Mouse (Mus musculus): ENCODE measurements around the gene Wdr44.
"Not testable (repeated sequence)": the region's sequence is repeated elsewhere in the genome, so short reads cannot be mapped to it uniquely, and the experiment has no call there.

Gene Wdr44

DNA sequence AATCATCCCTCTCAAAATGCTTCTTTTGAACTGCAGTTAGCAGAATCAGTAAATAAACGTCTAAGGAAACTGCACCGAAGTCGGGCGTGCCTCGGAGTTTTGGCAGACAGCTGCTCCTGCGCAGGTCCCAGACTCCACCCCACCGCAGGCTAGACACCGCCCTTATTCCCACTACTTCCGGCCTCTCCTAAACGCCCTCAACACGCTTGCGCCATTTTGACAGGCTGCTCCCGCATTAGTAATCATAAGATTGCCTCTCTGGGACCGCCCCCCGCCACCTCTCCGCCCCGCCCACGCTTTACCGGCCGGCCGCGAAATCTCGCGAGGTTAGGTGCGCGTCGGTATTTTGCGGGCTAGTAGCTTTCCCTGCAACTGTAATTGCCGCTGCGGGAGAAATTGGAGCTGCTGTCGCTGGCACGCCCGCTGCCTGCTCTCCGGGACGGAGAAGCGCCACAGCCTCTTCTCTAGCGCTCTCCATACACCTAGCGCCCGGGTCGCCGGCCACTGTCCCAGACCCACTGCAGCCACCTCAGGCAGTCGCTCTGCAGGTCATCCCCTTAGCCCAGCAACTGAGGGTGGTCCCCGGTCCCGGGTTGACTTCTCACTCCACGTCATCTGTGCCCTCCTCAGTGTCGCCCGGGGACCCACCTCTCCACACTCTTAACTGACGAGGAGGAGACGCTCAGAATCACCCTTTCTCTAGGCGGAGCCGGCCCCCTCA is at the start of gene Wdr44:
Gene Wdr44, plus strand, starts transcription at position 330 of the 721 bp plus-strand sequence.
- CTCF ChIA-PET, result no interaction called here

GRCm38 (mm10) chrX:23648371-23648770 is 44.5 kb upstream of the Wdr44 start:
- CTCF ChIA-PET, result no interaction called here

GRCm38 (mm10) chrX:23662216-23662615 is 30.6 kb upstream of the Wdr44 start:
- CTCF ChIA-PET, result no interaction called here

DNA sequence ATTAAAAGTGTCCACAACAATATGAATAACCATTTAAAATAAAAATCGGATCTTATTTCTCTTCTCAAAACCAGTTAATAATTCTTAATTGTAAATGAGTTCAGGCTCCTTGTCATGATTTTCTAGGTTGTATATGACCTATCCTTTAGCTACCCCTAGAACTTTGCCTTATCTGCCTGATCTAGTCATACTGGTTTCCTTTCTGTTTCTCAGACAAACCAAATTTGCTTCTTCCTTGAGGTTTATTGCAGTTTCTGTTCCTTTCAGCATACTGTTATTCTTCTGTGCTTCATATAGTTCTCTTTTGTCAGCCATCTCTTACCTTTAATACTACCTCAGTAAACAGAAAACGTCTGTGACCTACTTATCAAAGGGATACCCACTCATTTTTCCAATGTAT is 19.7 kb upstream of the Wdr44 start:
- CTCF ChIA-PET, result interaction anchor here (0.8 kb wide), 1 partner anchor 14 kb away, joined by 10 read pairs; no protein-coding TSS in a partner anchor

- CTCF ChIA-PET, result no interaction called here
Measured at GRCm38 (mm10) chrX:23675450-23675849, 17.4 kb upstream of the Wdr44 start.

DNA sequence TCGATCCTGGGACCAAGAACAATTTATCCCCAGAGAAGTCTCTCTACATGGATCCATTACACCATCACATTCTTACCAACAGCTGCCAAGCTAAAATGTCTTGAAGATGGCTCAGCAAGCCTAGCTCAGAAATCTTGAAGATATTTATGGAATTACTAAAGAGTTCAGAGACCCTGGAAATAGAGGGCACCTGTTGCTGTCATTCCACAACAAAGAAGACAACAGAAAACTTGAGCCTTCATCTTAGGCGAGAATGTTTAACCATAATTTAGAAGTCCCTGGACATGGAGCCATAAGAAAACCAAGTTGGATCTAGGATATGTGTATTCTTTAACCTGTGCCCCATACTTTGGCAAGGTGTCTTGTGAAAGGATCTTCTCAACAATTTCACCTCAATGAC is 16.3 kb upstream of the Wdr44 start:
- CTCF ChIA-PET, result no interaction called here

GRCm38 (mm10) chrX:23677511-23677910 is 15.3 kb upstream of the Wdr44 start:
- CTCF ChIA-PET, result interaction anchor here (0.6 kb wide), 1 partner anchor 39 kb away, joined by 5 read pairs; no protein-coding TSS in a partner anchor

DNA sequence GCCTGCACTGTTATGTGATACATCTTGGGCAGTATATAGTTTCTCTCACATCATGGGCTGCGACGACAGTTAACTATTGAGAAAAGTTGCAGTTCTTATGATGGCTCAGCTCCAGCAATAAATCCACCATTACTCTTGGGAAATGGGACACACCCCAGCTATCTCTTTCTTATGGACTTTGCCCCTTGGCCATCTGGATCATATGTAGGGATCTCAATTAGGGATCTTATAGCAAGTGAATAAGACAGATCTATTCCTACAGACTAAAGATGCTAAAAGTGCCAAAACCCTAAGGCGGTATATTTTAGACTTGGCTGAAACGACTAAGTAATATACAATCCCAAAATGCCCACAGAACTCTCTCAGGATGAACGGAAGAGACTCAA is 522 bp upstream of the Wdr44 start:
- CTCF ChIA-PET, result no interaction called here

DNA sequence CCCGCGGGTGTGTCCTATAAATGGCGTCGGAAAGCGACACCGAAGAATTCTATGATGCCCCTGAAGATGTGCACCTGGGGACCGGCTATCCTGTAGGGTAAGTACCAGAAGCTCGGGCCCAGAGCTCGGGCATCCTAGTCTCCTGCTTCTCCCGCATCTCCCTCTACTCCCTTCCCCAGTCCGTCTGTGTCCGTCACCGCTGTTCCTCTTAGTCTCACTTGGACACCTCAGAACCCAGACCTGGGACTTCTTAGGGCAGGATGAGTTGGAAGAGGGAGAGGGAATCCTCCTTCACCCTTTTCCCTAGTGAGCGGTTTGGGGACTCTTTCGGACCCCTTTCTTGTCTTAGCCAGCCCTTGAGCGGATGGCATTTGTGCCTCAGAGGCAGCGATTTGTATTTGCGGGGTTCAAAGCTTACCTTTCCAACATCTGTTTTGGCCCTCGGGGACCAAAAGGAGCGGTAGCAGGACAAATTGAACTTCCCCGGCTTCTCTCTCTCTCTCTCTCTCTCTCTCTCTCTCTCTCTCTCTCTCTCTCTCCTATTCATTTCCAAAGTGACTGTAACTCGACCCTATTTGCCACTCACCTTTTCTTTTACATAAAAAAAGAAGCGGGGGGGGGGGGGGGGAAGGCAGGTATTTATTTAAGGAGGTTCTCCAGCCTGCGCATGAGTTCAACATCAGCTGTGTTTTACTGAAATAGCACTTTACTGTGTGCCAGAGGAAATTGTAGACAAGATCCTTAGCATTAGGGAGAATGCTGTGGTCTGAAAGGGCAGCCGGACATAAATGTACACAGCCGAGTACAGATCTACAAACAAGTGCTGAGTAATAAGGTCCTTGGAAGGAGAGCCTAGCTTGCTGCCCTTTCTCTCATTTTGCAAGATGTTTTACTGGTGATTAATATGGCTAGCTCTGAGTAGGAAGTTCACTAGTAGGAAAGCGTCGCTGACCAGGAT is 871 bp downstream of the Wdr44 start:
- CTCF ChIA-PET, result no interaction called here

GRCm38 (mm10) chrX:23694588-23694987 is 1.7 kb downstream of the Wdr44 start:
- CTCF ChIA-PET, result interaction anchor here (0.6 kb wide), 1 partner anchor 15 kb away, joined by 3 read pairs; no protein-coding TSS in a partner anchor

- CTCF ChIA-PET, result interaction anchor here (0.6 kb wide), 1 partner anchor 15 kb away, joined by 3 read pairs; no protein-coding TSS in a partner anchor
Measured at GRCm38 (mm10) chrX:23695109-23695508, 2.3 kb downstream of the Wdr44 start.

GRCm38 (mm10) chrX:23697346-23697745 is 4.5 kb downstream of the Wdr44 start:
- CTCF ChIA-PET, result no interaction called here

- CTCF ChIA-PET, result no interaction called here
Measured at GRCm38 (mm10) chrX:23699023-23699422, 6.2 kb downstream of the Wdr44 start.

- CTCF ChIA-PET, result no interaction called here
Measured at GRCm38 (mm10) chrX:23717247-23717646, 24.4 kb downstream of the Wdr44 start.

DNA sequence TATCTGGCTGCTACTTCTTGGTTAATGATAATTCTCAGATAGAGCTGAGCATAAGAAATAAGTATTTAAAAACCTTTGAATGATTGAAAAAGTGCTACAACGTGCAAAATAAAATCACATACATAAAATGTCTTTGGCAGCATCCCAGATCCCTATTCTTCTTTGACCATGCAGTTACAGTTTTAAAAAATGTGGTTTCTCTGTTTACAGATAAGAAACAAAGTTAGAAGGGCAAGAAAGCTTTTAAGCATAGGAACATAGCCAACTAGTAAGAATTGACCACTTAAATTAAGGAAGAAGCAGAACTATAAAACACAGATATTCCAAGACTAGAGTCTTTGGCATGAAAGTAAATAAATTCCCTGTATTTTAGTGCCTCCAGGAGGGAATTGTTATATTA is 34.6 kb downstream of the Wdr44 start:
- CTCF ChIA-PET, result no interaction called here

DNA sequence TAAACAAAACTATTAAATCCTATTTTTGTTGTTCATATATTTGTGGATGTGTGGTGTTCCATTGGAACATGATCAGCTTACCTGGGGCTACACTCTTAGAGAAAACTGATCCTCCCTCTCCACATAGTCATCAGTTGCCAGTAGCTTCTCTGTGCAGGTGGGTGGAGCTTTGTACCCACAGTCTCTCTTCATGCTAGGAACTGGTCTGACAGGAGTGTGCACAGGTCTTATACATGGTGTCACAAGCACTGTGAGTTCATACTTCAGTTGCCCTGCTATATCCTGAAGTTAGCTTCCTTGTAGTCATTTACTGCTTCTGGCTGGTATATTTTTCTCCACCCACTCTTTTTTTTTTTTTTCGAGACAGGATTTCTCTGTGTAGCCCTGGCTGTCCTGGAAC is 61.8 kb downstream of the Wdr44 start:
- CTCF ChIA-PET, result interaction anchor here (0.7 kb wide), 1 partner anchor 70 kb away, joined by 3 read pairs; no protein-coding TSS in a partner anchor

- CTCF ChIA-PET, result no interaction called here
Measured at GRCm38 (mm10) chrX:23767849-23768248, 75.0 kb downstream of the Wdr44 start.

GRCm38 (mm10) chrX:23807125-23807524 is 114.3 kb downstream of the Wdr44 start:
- CTCF ChIA-PET, result no interaction called here

- CTCF ChIA-PET, result no interaction called here
Measured at GRCm38 (mm10) chrX:23810365-23810764, 117.5 kb downstream of the Wdr44 start.

- CTCF ChIA-PET, result not testable (repeated sequence)
Measured at GRCm38 (mm10) chrX:23813287-23813686, 120.4 kb downstream of the Wdr44 start.

GRCm38 (mm10) chrX:23822885-23823284 is 130.0 kb downstream of the Wdr44 start:
- CTCF ChIA-PET, result not testable (repeated sequence)

DNA sequence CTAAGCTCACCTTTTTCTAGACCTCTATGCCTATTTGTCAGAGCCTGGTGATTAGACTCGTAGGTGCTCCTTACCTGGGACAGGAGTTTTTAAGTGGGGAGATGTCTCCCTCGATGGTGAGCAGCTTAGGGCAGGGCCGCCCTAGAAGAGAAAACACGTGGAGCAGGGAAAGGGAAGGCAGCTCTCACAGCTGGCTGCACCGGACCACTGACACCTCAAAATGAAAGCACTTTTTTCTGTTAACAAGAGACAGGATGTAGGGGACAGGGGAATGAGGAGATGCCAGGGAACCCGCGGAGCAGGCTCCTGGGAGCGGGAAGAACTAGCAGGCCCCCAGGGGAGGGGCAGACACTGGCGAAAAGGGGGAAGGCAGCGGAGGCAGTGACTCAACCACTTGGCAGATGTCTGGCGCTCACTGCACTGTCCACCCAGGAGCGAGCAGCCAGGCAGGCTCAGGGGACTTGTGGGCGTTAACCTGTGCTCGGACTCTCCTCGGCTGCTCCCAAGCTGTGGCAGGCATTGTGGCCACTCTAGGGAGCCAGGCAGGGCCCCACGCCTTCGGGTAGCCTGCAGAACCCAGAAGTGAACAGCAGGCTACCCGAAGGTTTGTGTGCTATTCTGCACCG is 130.7 kb downstream of the Wdr44 start:
- CTCF ChIA-PET, result no interaction called here
